ENCODE assay signal across 8 mouse cellular contexts in the genomic region with DNA sequence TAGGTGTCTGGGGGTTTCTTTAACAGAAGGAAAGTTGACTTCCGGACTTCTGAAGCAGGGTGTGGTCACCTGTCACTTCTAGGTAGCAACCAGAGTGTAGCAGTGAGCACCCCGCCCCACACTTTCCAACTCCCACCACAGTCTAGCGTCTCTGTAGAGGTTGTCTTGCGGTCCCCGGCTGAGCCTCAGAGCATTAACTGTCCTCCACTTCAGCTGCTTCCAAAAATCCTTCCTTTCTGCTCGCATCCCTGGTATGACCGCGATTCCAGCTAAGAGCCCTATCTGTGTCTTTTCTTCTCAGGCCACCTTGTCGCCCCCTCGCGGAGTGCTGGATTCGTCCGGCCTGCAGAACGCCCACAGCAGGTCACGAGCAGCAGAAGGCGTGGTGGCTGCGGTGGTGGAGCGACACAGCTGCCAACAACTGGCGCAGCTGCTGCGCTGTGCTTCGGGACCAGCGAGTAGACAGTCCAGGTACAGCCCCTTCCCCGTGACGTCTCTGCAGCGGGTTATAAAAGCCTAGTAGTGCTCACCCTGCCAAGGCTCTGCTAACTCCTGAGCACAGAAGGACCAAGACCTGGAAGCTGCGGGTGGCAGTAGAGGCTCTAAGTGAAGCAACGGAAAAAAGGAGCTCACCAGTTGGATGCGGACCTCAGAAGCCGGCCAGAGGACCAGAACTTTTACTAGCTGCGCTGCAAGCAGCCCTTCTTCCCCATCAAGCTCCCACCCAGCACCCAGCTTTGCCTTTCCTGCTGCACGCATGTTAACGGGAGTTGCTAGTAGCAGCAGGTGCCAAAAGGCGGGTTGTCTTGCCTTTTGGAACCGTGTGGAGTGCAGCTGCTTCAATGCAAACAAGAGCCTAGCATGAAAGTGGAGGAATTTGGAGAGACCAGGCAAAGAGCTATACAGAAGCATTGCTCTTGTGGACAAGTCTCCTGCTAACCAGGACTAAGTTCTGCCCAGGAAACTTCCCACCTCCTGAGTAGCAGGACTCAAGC. TPM values are rescaled to one million over a fixed set of nuclear protein-coding genes. Genes with fewer than 3 reads are reported as not detected.
DNase-seq lines count a peak whose midpoint lies in the region; ATAC-seq and TF ChIP-seq lines count a peak whose summit lies in the region.

No protein-coding gene starts in this region.

- no peaks in the 10 kb centered on the region for H3K27me3 ChIP-seq in forebrain, postnatal 0 days (ENCODE audit: insufficient read depth, low read length)
- H3K27me3 ChIP-seq in stomach, postnatal 0 days (ENCODE audit: control insufficient read depth, insufficient read depth, low read length) = no peaks in the 10 kb centered on the region; the same call in 1 of the 2 replicates

- 0 out of 2 replicates have a peak, but pooled peaks cover 10% of the 10 kb centered on the region for H3K4me1 ChIP-seq in forebrain, postnatal 0 days (ENCODE audit: insufficient read depth)
- H3K4me1 ChIP-seq in stomach, postnatal 0 days (replicated peaks; ENCODE audit: control insufficient read depth, insufficient read depth) = no peaks in the 10 kb centered on the region

- no peak overlapping the region for H3K27ac ChIP-seq in forebrain, postnatal 0 days (ENCODE audit: low read depth, low read length)
- no peak overlapping the region; the same call in 1 of the 2 replicates for H3K27ac ChIP-seq in stomach, postnatal 0 days (replicated peaks)

- peak overlapping the region; percentile 65 for H3K4me2 ChIP-seq in forebrain, postnatal 0 days (ENCODE audit: low read depth)
- H3K4me2 ChIP-seq in stomach, postnatal 0 days (replicated peaks; ENCODE audit: low read depth) = peak overlapping the region; percentile 59

- H3K4me3 ChIP-seq in forebrain, postnatal 0 days (ENCODE audit: low read depth, low read length) = peak overlapping the region; percentile 32
- peak overlapping the region; percentile 35 for H3K4me3 ChIP-seq in stomach, postnatal 0 days (ENCODE audit: low read depth, low read length)

- peak; percentile 17 for DNase-seq in layer of hippocampus, adult 11-12 months (ENCODE audit: low spot score)
- DNase-seq in layer of hippocampus, adult 9-10 months (ENCODE audit: low spot score) = no peak
- peak; percentile 23 for DNase-seq in cerebellum, adult 9-10 months
- DNase-seq in forebrain, postnatal 0 days = peak; percentile 66
- peak; percentile 18 to 23 for DNase-seq in layer of hippocampus, postnatal 25 days (ENCODE audit: extremely low spot score in 1 of 2, low spot score in 1 of 2)
- peak; percentile 57 for DNase-seq in mesoderm, embryonic 11.5 days (ENCODE audit: low read depth, low spot score)
- peak; percentile 56 for DNase-seq in stomach, postnatal 0 days (ENCODE audit: low spot score)
- no peak for DNase-seq in thymus, postnatal 0 days (ENCODE audit: low spot score)

- TF ChIP-seq CTCF in forebrain, postnatal 0 days (IDR thresholded peaks at IDR 0.05; ENCODE audit: low read depth) = peak; percentile 63
- TF ChIP-seq CTCF in stomach, postnatal 0 days (IDR thresholded peaks at IDR 0.05; ENCODE audit: low read depth) = peak; percentile 68

- H3K9ac ChIP-seq in forebrain, postnatal 0 days = peak overlapping the region; percentile 36
- 0 out of 2 replicates have a peak overlapping the region, but pooled peaks have one; percentile 18 for H3K9ac ChIP-seq in stomach, postnatal 0 days (ENCODE audit: low read length)

- H3K9me3 ChIP-seq in forebrain, postnatal 0 days (ENCODE audit: low read length) = no peaks in the 10 kb centered on the region
- H3K9me3 ChIP-seq in stomach, postnatal 0 days (ENCODE audit: control insufficient read depth, low read length) = no peaks in the 10 kb centered on the region

- peak; percentile 37 for ATAC-seq in forebrain, postnatal 0 days
- peak; percentile 60; the same call in 1 of the 2 replicates for ATAC-seq in stomach, postnatal 0 days (ENCODE audit: low FRiP score, low TSS enrichment)

- WGBS in forebrain, postnatal 0 days = under 1% methylated on average over 34 of the region's 34 CpGs
- 4% methylated on average over 34 of the region's 34 CpGs for WGBS in stomach, postnatal 0 days

- TF ChIP-seq EP300 in stomach, postnatal 0 days (optimal IDR thresholded peaks at IDR 0.05) = no peak

- H3K36me3 ChIP-seq in forebrain, postnatal 0 days (ENCODE audit: insufficient read depth) = no peaks in the 10 kb centered on the region
- no peaks in the 10 kb centered on the region for H3K36me3 ChIP-seq in stomach, postnatal 0 days (ENCODE audit: control insufficient read depth, insufficient read depth, low read length)

RNA-seq across cellular contexts. Expression of a gene that starts 0.7 kb away (rescaled TPM):
- total RNA-seq in forebrain, postnatal 0 days (2014; rRNA removed) = 3.5 and 3.8 TPM in 2 replicates
- polyA plus RNA-seq in forebrain, postnatal 0 days (2015; fragmentation: Nextera tagmentation; extraction: Ambion mirVana) = 1.2 and 2.2 TPM in 2 replicates
- total RNA-seq in layer of hippocampus, postnatal 25 days (2021) = 1 to 10 TPM; 1.5 to 2.3 TPM
- polyA plus RNA-seq in stomach, postnatal 0 days (2015; fragmentation: Nextera tagmentation; extraction: Ambion mirVana) = 2.1 and 2.2 TPM in 2 replicates
- polyA plus RNA-seq in thymus, postnatal 0 days (2015; fragmentation: Nextera tagmentation; extraction: Ambion mirVana) = 0.34 and 0.42 TPM in 2 replicates

Comparison
In these comparisons a context has a peak if more than half of its experiments do, and no peak if none do; other contexts are left out.
1. DNase-seq: peak in layer of hippocampus, adult 11-12 months (single experiment), cerebellum, adult 9-10 months (single experiment), forebrain, postnatal 0 days (single experiment), layer of hippocampus, postnatal 25 days (2 of 2), mesoderm, embryonic 11.5 days (single experiment) and stomach, postnatal 0 days (single experiment); none in layer of hippocampus, adult 9-10 months (single experiment) and thymus, postnatal 0 days (single experiment).